Mouse (Mus musculus) lung, postnatal 0 days (tissue): ENCODE data around the gene Zswim4.

Experiments used
- CTCF ChIP-seq: IDR thresholded peaks from 2 replicates; pipeline ENCODE4 v1.5.1; 2016; ENCODE audit warnings: antibody characterized with exemption, mild to moderate bottlenecking
- EP300 ChIP-seq: IDR thresholded peaks from 2 replicates; pipeline ENCODE4 v1.6.1; 2016; ENCODE audit warnings: antibody characterized with exemption, mild to moderate bottlenecking, control low read depth

DNA sequence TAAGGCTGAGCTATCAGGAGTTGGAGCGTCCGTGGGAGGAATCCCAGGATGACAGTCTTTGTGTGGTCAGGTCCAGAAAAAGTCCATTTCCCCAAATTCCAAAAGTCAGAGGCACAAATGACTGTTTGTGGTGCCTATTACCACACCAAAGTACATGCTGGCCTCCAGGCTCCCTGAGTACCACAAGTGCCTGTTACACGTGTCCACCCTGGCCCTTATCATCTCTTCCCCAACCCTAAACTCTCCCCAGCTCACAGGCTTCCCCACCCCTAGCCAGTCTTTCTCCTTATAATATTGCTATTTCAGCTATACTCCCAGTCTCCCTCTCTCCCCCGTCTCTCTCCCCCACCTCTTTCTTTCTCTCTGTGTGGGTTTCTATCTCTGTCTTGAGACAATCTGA, 35.4 kb upstream of the Zswim4 start:
- TF ChIP-seq EP300 = no peak
- no peak for TF ChIP-seq CTCF
